Mouse (Mus musculus): ENCODE results near the gene Mboat1. TPM values are rescaled to one million over a fixed set of nuclear protein-coding genes. Genes with fewer than 3 reads are reported as not detected.

The Mboat1 gene
- total and polyA plus RNA-seq, 3 experiments = 0.86 to 1.6 (median 1.2) TPM

DNA sequence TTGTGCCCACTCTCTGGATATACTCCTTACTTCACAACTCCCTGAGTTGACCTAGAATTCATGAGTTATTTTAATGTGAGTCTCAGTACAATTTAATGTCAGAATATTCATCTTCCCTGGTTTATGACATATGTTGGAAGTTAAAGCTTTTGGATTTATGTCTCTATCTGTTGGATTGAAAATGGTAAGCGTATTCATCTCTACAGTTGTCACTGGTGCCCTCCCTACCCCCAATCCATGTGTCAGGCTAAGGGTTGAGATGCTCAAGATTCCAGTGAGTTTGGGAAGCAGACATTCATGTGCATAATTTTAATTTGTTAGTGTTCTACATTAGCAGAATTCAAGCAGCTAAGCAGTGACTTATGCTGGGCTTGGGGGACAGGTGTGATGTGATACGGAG, 64.4 kb downstream of the Mboat1 start:
- no peaks in the 10 kb centered on the region for H3K36me3 ChIP-seq (ENCODE audit: control insufficient read depth, insufficient read depth, low read length)
- H3K27ac ChIP-seq = no peak overlapping the region
- no peaks in the 10 kb centered on the region for H3K27me3 ChIP-seq (ENCODE audit: control insufficient read depth, insufficient read depth, low read length)
- H3K4me3 ChIP-seq = no peak overlapping the region
- no peak overlapping the region for H3K9ac ChIP-seq (ENCODE audit: low read depth, low read length)
- H3K4me1 ChIP-seq (ENCODE audit: control insufficient read depth, insufficient read depth, low read length) = no peaks in the 10 kb centered on the region
- 97% methylated on average over 2 of the region's 2 CpGs for WGBS
- TF ChIP-seq CTCF (IDR thresholded peaks at IDR 0.05) (no peak), POLR2A (IDR thresholded peaks at IDR 0.05; ENCODE audit: insufficient read depth, low read depth, low read length) (no peak), EP300 (IDR thresholded peaks at IDR 0.05; ENCODE audit: insufficient read depth, low read depth, low read length) (no peak)
- intact Hi-C loops (cut with DNase I) = no loop called here
- no peaks in the 10 kb centered on the region for H3K79me2 ChIP-seq (replicated peaks; ENCODE audit: control insufficient read depth, insufficient read depth, low read length)
- DNase-seq = no peak

- Histone ChIP-seq H3K27ac (no peak overlapping the region), H3K27me3 (ENCODE audit: control insufficient read depth, insufficient read depth, low read length) (no peaks in the 10 kb centered on the region), H3K4me3 (no peak overlapping the region), H3K79me2 (replicated peaks; ENCODE audit: control insufficient read depth, insufficient read depth, low read length) (no peaks in the 10 kb centered on the region), H3K9ac (ENCODE audit: low read depth, low read length) (no peak overlapping the region), H3K36me3 (ENCODE audit: control insufficient read depth, insufficient read depth, low read length) (no peaks in the 10 kb centered on the region), H3K4me1 (ENCODE audit: control insufficient read depth, insufficient read depth, low read length) (no peaks in the 10 kb centered on the region)
- DNase-seq = no peak
- WGBS = 88% methylated on average over 2 of the region's 2 CpGs
- TF ChIP-seq POLR2A (IDR thresholded peaks at IDR 0.05; ENCODE audit: insufficient read depth, low read depth, low read length) = no peak
- no peak for TF ChIP-seq EP300 (IDR thresholded peaks at IDR 0.05; ENCODE audit: insufficient read depth, low read depth, low read length)
- TF ChIP-seq CTCF (IDR thresholded peaks at IDR 0.05) = no peak
- intact Hi-C loops (cut with DNase I) = no loop called here
These were observed 66.7 kb downstream of the Mboat1 start for GRCm38 (mm10) chr13:30203018-30203417.

GRCm38 (mm10) chr13:30208176-30208575, 71.9 kb downstream of the Mboat1 start:
- H3K27me3 ChIP-seq (ENCODE audit: control insufficient read depth, insufficient read depth, low read length) = no peaks in the 10 kb centered on the region
- no peak overlapping the region for H3K27ac ChIP-seq
- H3K79me2 ChIP-seq (replicated peaks; ENCODE audit: control insufficient read depth, insufficient read depth, low read length) = no peaks in the 10 kb centered on the region
- intact Hi-C loops (cut with DNase I) = no loop called here
- no peaks in the 10 kb centered on the region for H3K36me3 ChIP-seq (ENCODE audit: control insufficient read depth, insufficient read depth, low read length)
- no peak for TF ChIP-seq CTCF (IDR thresholded peaks at IDR 0.05)
- no peak for TF ChIP-seq EP300 (IDR thresholded peaks at IDR 0.05; ENCODE audit: insufficient read depth, low read depth, low read length)
- TF ChIP-seq POLR2A (IDR thresholded peaks at IDR 0.05; ENCODE audit: insufficient read depth, low read depth, low read length) = no peak
- no peak overlapping the region for H3K4me3 ChIP-seq
- H3K4me1 ChIP-seq (ENCODE audit: control insufficient read depth, insufficient read depth, low read length) = no peaks in the 10 kb centered on the region
- no peak for DNase-seq
- 95% methylated on average over 1 of the region's 1 CpGs for WGBS
- no peak overlapping the region for H3K9ac ChIP-seq (ENCODE audit: low read depth, low read length)

- H3K27ac ChIP-seq = no peak overlapping the region
- TF ChIP-seq CTCF (IDR thresholded peaks at IDR 0.05) (no peak), POLR2A (IDR thresholded peaks at IDR 0.05; ENCODE audit: insufficient read depth, low read depth, low read length) (no peak), EP300 (IDR thresholded peaks at IDR 0.05; ENCODE audit: insufficient read depth, low read depth, low read length) (no peak)
- H3K4me3 ChIP-seq = no peak overlapping the region
- H3K9ac ChIP-seq (ENCODE audit: low read depth, low read length) = no peak overlapping the region
- 41% methylated on average over 9 of the region's 9 CpGs for WGBS
- no peaks in the 10 kb centered on the region for H3K4me1 ChIP-seq (ENCODE audit: control insufficient read depth, insufficient read depth, low read length)
- H3K27me3 ChIP-seq (ENCODE audit: control insufficient read depth, insufficient read depth, low read length) = no peaks in the 10 kb centered on the region
- intact Hi-C loops (cut with DNase I) = no loop called here
- H3K36me3 ChIP-seq (ENCODE audit: control insufficient read depth, insufficient read depth, low read length) = no peaks in the 10 kb centered on the region
- no peaks in the 10 kb centered on the region for H3K79me2 ChIP-seq (replicated peaks; ENCODE audit: control insufficient read depth, insufficient read depth, low read length)
- DNase-seq = no peak
These were observed 77.0 kb downstream of the Mboat1 start for GRCm38 (mm10) chr13:30213276-30213675.

GRCm38 (mm10) chr13:30217588-30218371, 81.5 kb downstream of the Mboat1 start:
- intact Hi-C loops (cut with DNase I) = no loop called here
- H3K4me1 ChIP-seq (ENCODE audit: control insufficient read depth, insufficient read depth, low read length) = no peaks in the 10 kb centered on the region
- TF ChIP-seq EP300 (IDR thresholded peaks at IDR 0.05; ENCODE audit: insufficient read depth, low read depth, low read length) = no peak
- no peak for TF ChIP-seq POLR2A (IDR thresholded peaks at IDR 0.05; ENCODE audit: insufficient read depth, low read depth, low read length)
- no peak for TF ChIP-seq CTCF (IDR thresholded peaks at IDR 0.05)
- H3K79me2 ChIP-seq (replicated peaks; ENCODE audit: control insufficient read depth, insufficient read depth, low read length) = no peaks in the 10 kb centered on the region
- no peak for DNase-seq
- no peaks in the 10 kb centered on the region for H3K36me3 ChIP-seq (ENCODE audit: control insufficient read depth, insufficient read depth, low read length)
- H3K27ac ChIP-seq = no peak overlapping the region
- H3K9ac ChIP-seq (ENCODE audit: low read depth, low read length) = no peak overlapping the region
- no peaks in the 10 kb centered on the region for H3K27me3 ChIP-seq (ENCODE audit: control insufficient read depth, insufficient read depth, low read length)
- WGBS = 81% methylated on average over 12 of the region's 12 CpGs
- H3K4me3 ChIP-seq = no peak overlapping the region

DNA sequence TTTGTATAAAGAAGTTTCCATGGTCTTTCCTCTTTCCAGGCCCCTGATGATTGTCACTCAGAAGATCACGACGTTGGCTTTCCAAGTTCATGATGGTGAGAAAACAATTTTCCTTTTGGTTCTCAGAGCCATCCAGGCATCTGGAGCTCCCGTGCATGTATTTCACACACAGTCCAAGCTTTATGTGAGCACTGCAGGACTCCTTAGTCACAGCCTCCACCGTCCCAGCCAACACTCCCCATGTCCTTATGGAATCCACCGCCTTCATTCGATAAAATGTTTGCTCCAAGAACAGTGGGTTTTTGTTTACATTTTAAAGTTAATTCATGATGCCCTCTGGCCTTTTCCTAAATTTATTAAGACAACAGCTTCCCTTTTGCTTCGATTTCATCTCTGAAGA, 83.3 kb downstream of the Mboat1 start:
- Histone ChIP-seq H3K36me3 (ENCODE audit: control insufficient read depth, insufficient read depth, low read length) (no peaks in the 10 kb centered on the region), H3K27me3 (ENCODE audit: control insufficient read depth, insufficient read depth, low read length) (no peaks in the 10 kb centered on the region), H3K27ac (no peak overlapping the region), H3K4me1 (ENCODE audit: control insufficient read depth, insufficient read depth, low read length) (no peaks in the 10 kb centered on the region), H3K9ac (ENCODE audit: low read depth, low read length) (no peak overlapping the region), H3K79me2 (replicated peaks; ENCODE audit: control insufficient read depth, insufficient read depth, low read length) (no peaks in the 10 kb centered on the region), H3K4me3 (no peak overlapping the region)
- no peak for TF ChIP-seq POLR2A (IDR thresholded peaks at IDR 0.05; ENCODE audit: insufficient read depth, low read depth, low read length)
- no peak for TF ChIP-seq CTCF (IDR thresholded peaks at IDR 0.05)
- 86% methylated on average over 7 of the region's 7 CpGs for WGBS
- intact Hi-C loops (cut with DNase I) = no loop called here
- DNase-seq = no peak

Measured in heart, adult 2 months (tissue).